Mouse (Mus musculus): Measurements from ENCODE around the gene Dgki.

- TF ChIP-seq ZC3H11A (IDR thresholded peaks at IDR 0.05; ENCODE audit: borderline replicate concordance, low read depth, low read length) (no peak), ZNF384 (IDR thresholded peaks at IDR 0.05; ENCODE audit: low read depth, low read length) (no peak), MAFK (IDR thresholded peaks at IDR 0.05; ENCODE audit: insufficient read depth, low read depth, low read length) (no peak), CHD2 (IDR thresholded peaks at IDR 0.05; ENCODE audit: low read depth, low read length) (no peak), HCFC1 (IDR thresholded peaks at IDR 0.05; ENCODE audit: borderline replicate concordance, insufficient read depth, low read length) (no peak)
These were observed 28.9 kb downstream of the Dgki start for GRCm38 (mm10) chr6:37270905-37271591.

Measured in ES-E14 (cell line).